Mouse (Mus musculus) thymus, adult 2 months (tissue): ENCODE results near the gene Abcc3.

ENCODE experiments used
- CTCF ChIP-seq: fragments of 200-500 bp; IDR thresholded peaks from 2 replicates; pipeline ENCODE4 v1.5.1; 2012; ENCODE audit warnings: mild to moderate bottlenecking, control low read depth, low read length, moderate library complexity, borderline replicate concordance; ENCODE audit not compliant: control insufficient read depth, poor library complexity, insufficient read depth; ENCODE audit errors: extremely low read depth
- POLR2A ChIP-seq: fragments of 200-500 bp; IDR thresholded peaks from 2 replicates; pipeline ENCODE4 v1.6.1; 2012; ENCODE audit warnings: mild to moderate bottlenecking, low read length, control low read depth, moderate library complexity; ENCODE audit not compliant: control insufficient read depth, poor library complexity, insufficient read depth; ENCODE audit errors: extremely low read depth

DNA sequence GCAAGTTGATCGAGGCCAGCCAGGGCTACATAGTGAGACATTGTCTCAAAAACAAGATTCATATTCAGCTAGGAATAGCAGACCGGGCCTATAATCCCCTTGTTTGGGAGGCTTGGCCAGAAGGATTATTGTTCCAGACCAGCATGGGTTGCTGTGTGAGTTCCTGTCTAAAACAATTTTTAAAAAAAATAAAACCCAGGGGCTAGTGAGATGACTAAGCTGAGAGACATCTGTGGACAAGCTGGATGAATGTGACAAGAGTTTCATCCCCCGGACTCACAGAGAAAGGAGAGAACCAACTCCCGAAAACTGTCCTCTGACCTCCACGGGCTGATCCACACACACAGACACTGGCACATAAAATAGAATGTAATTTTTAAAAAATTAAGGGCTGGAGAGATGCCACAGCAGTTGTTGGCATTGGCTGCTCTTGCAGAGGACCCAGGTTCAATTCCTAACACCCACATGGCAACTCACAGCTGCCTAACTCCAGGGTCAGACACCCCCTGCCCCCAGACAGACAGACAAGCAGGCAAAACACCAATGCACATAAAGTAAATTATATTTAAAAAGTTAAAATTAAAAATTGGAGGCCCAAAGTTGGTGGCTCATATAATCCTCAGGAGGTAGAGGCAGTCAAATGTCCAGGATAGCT is 69.4 kb downstream of the Abcc3 start:
- TF ChIP-seq POLR2A (no peak), CTCF (no peak)
